Mouse (Mus musculus) 3134 (cell line): ENCODE measurements around the gene Lztr1.
A peak's percentile ranks its signal among the peaks of the same experiment; 100 is the strongest.
"Not testable (repeated sequence)": the region's sequence is repeated elsewhere in the genome, so short reads cannot be mapped to it uniquely, and the experiment has no call there.

Experiments
- DNase-seq: peaks from one replicate; pipeline ENCODE4 v3.0.0-alpha.2; 2011; ENCODE audit warnings: low spot score; ENCODE audit not compliant: insufficient read length; ENCODE audit errors: extremely low read depth

Lztr1 gene

GRCm38 (mm10) chr16:17554702-17555101 is 46.2 kb downstream of the Lztr1 start:
- not testable (repeated sequence) for DNase-seq

- DNase-seq = no peak
Measured at GRCm38 (mm10) chr16:17556180-17556579, 47.7 kb downstream of the Lztr1 start.

- DNase-seq = no peak
Measured at GRCm38 (mm10) chr16:17556907-17557306, 48.4 kb downstream of the Lztr1 start.

- DNase-seq = peak; percentile 29
Measured at GRCm38 (mm10) chr16:17557947-17558480, 49.5 kb downstream of the Lztr1 start.

GRCm38 (mm10) chr16:17558811-17559210 is 50.3 kb downstream of the Lztr1 start:
- DNase-seq = no peak

GRCm38 (mm10) chr16:17559396-17560027 is 51.0 kb downstream of the Lztr1 start:
- DNase-seq = no peak

- no peak for DNase-seq
Measured at GRCm38 (mm10) chr16:17561128-17561750, 52.8 kb downstream of the Lztr1 start, which contains the start of gene Lrrc74b. Lrrc74b (minus strand) TSS chr16:17561247.

- peak; percentile 75 for DNase-seq
Measured at GRCm38 (mm10) chr16:17561751-17562208, 53.3 kb downstream of the Lztr1 start, which contains the start of gene P2rx6. P2rx6 (plus strand) TSS chr16:17561885.

- no peak for DNase-seq
Measured at GRCm38 (mm10) chr16:17563580-17563979, 55.1 kb downstream of the Lztr1 start.

GRCm38 (mm10) chr16:17564221-17564620 is 55.7 kb downstream of the Lztr1 start:
- peak; percentile 30 for DNase-seq

- no peak for DNase-seq
Measured at GRCm38 (mm10) chr16:17564771-17565170, 56.3 kb downstream of the Lztr1 start.

- no peak for DNase-seq
Measured at GRCm38 (mm10) chr16:17566186-17566585, 57.7 kb downstream of the Lztr1 start.
